Mouse (Mus musculus) brain, embryonic 14.5 days (tissue): ENCODE measurements around the gene Rbfox3.

Experiments
- CTCF ChIP-seq: fragments of 200-500 bp; IDR thresholded peaks from 2 replicates; pipeline ENCODE4 v1.5.1; 2012; ENCODE audit warnings: inconsistent platforms, mild to moderate bottlenecking, moderate library complexity, borderline replicate concordance; ENCODE audit not compliant: insufficient read depth, insufficient read length; ENCODE audit errors: extremely low read depth
- POLR2A ChIP-seq: fragments of 200-500 bp; IDR thresholded peaks from 2 replicates; pipeline ENCODE4 v1.6.1; 2012; ENCODE audit warnings: mild to moderate bottlenecking, inconsistent platforms, borderline replicate concordance; ENCODE audit not compliant: poor library complexity, insufficient read depth, insufficient read length, severe bottlenecking; ENCODE audit errors: extremely low read depth

GRCm38 (mm10) chr11:118888426-118888825, 23.0 kb downstream of the Rbfox3 start:
- TF ChIP-seq CTCF (no peak), POLR2A (no peak)
